Mouse (Mus musculus): ENCODE measurements around the gene 1810009A15Rik. TPM values are rescaled to one million over a fixed set of nuclear protein-coding genes. Genes with fewer than 3 reads are reported as not detected.
"Not testable (repeated sequence)": the region's sequence is repeated elsewhere in the genome, so short reads cannot be mapped to it uniquely, and the experiment has no call there.

1810009A15Rik gene
- polyA plus RNA-seq, 1 experiment from 2014 or later, result 49.9 TPM

DNA sequence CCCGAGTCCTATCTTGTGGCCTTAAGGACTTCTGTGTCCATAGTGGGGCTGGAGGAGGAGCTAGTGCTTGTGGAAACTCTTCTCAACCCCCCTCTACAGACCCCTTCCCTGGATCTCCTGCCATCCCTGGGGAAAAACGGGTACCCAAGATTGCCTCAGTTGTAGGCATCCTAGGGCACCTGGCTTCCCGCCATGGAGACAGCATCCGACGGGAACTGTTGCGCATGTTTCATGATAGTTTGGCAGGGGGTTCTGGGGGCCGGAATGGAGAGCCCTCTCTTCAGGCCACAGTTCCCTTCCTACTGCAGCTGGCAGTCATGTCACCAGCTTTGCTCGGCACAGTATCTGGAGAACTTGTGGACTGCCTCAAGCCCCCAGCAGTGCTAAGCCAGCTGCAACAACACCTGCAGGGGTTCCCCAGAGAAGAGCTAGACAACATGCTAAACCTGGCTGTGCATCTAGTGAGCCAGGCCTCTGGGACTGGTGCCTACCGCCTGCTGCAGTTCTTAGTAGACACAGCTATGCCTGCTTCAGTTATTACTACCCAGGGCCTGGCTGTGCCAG, 6.8 kb downstream of the 1810009A15Rik start:
- Histone ChIP-seq H3K4me2 (ENCODE audit: low read length) (no peak overlapping the region), H3K4me3 (replicated peaks; ENCODE audit: low read length) (no peak overlapping the region), H3K27ac (ENCODE audit: low read length) (no peak overlapping the region), H3K9ac (replicated peaks; ENCODE audit: low read depth, low read length) (no peak overlapping the region), H3K36me3 (ENCODE audit: control insufficient read depth, insufficient read depth) (no peaks in the 10 kb centered on the region), H3K27me3 (replicated peaks; ENCODE audit: control insufficient read depth, insufficient read depth, low read length) (no peaks in the 10 kb centered on the region), H3K9me3 (ENCODE audit: control insufficient read depth, low read length) (no peaks in the 10 kb centered on the region), H3K4me1 (replicated peaks; ENCODE audit: control insufficient read depth, insufficient read depth, low read length) (peaks cover 31% of the 10 kb centered on the region)
- 91% methylated on average over 9 of the region's 9 CpGs for WGBS
- ATAC-seq, result no peak

DNA sequence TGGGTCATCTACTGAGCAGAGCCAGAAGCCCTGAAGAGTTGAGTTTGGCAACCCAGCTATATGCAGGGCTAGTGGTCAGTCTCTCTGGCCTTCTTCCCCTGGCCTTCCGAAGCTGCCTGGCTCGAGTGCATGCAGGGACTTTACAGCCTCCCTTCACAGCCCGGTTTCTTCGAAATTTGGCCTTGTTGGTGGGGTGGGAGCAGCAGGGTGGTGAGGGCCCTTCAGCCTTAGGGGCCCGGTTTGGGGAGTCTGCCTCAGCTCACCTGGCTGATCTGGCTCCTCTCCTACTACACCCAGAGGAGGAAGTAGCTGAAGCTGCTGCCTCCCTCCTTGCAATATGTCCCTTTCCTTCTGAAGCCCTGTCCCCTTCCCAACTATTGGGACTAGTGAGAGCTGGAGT, 7.6 kb downstream of the 1810009A15Rik start:
- not testable (repeated sequence) for H3K27me3 ChIP-seq (replicated peaks; ENCODE audit: control insufficient read depth, insufficient read depth, low read length); H3K4me3 ChIP-seq (replicated peaks; ENCODE audit: low read length); H3K36me3 ChIP-seq (ENCODE audit: control insufficient read depth, insufficient read depth); H3K4me2 ChIP-seq (ENCODE audit: low read length); ATAC-seq; H3K9me3 ChIP-seq (ENCODE audit: control insufficient read depth, low read length); H3K27ac ChIP-seq (ENCODE audit: low read length); H3K9ac ChIP-seq (replicated peaks; ENCODE audit: low read depth, low read length)
- H3K4me1 ChIP-seq (replicated peaks; ENCODE audit: control insufficient read depth, insufficient read depth, low read length), result peaks cover 31% of the 10 kb centered on the region
- WGBS, result 93% methylated on average over 5 of the region's 5 CpGs

DNA sequence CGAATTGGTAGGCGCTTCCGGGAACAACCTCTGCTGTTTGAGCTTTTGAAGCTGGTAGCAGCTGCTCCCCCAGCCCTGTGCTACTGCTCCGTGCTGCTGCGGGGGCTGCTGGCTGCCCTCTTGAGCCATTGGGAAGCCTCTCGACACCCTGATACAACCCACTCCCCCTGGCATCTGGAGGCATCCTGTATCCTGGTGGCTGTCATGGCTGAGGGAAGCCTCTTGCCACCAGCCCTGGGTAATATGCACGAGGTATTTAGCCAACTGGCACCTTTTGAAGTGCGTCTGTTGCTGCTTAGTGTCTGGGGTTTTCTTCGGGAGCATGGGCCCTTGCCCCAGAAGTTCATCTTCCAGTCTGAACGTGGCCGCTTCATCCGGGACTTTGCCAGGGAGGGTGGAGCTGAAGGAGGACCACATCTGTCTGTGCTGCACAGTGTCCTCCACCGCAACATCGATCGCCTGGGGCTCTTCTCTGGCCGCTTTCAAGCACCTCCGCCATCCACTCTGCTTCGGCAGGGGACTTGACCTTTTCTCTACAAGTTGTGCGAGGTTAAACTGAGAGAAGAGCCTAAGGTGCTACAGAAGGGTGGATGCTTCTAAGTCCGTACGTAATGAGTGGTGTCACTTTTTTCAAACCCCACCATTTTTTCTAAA, 8.7 kb downstream of the 1810009A15Rik start:
- not testable (repeated sequence) for H3K36me3 ChIP-seq (ENCODE audit: control insufficient read depth, insufficient read depth); H3K9me3 ChIP-seq (ENCODE audit: control insufficient read depth, low read length); H3K27me3 ChIP-seq (replicated peaks; ENCODE audit: control insufficient read depth, insufficient read depth, low read length)
- H3K4me2 ChIP-seq (ENCODE audit: low read length), result peak overlapping the region; percentile 72
- peak overlapping the region; percentile 98 for H3K4me3 ChIP-seq (replicated peaks; ENCODE audit: low read length)
- H3K4me1 ChIP-seq (replicated peaks; ENCODE audit: control insufficient read depth, insufficient read depth, low read length), result peaks cover 31% of the 10 kb centered on the region
- 26% methylated on average over 21 of the region's 21 CpGs for WGBS
- peak overlapping the region; percentile 96 for H3K9ac ChIP-seq (replicated peaks; ENCODE audit: low read depth, low read length)
- peak overlapping the region; percentile 85 for H3K27ac ChIP-seq (ENCODE audit: low read length)
- peak; percentile 32 for ATAC-seq

DNA sequence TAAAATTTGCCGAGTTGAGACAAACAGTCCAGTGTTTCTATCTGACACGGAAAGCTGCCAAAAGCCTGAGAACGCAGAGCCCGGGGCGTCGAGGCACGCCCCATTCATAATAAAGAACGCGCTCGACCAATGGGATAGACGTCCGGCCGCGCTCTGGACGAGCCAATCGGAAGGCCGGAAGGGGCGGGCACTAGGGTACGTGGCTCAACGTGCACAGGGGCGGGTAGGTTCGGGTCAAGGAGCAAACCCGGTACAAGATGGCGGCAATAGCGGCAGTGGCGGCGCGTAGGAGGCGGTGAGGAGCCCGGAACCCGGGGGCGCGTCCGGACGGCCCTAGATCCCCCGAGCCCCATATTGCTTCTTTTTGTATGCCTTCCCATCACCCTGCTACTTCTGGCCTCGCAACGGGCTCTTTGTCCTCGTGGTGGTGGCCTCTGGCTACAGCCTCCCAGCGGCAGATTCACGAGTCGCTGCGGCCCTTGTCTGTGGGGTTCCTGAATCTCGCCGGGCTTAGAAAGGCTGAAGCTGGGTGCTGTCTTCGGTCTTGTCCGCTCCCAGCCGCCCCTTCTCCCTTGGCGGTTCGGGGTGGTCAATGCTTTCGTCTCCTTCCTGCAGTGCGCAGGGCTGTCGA, 9.3 kb downstream of the 1810009A15Rik start, which contains the start of gene Ganab:
Ganab (plus strand) TSS at position 207 of the 631 bp plus-strand sequence.
- peak within 1 kb of the TSS; percentile 97 for H3K4me2 ChIP-seq (ENCODE audit: low read length)
- H3K9ac ChIP-seq (replicated peaks; ENCODE audit: low read depth, low read length), result peak within 1 kb of the TSS; percentile 96
- under 1% methylated on average over 53 of the region's 53 CpGs for WGBS
- no peaks in the 10 kb centered on the region for H3K27me3 ChIP-seq (replicated peaks; ENCODE audit: control insufficient read depth, insufficient read depth, low read length)
- H3K4me3 ChIP-seq (replicated peaks; ENCODE audit: low read length), result peak within 1 kb of the TSS; percentile 98
- H3K9me3 ChIP-seq (ENCODE audit: control insufficient read depth, low read length), result no peaks in the 10 kb centered on the region
- peaks cover 6% of the 10 kb centered on the region for H3K36me3 ChIP-seq (ENCODE audit: control insufficient read depth, insufficient read depth)
- ATAC-seq, result peak; percentile 98
- peaks cover 31% of the 10 kb centered on the region for H3K4me1 ChIP-seq (replicated peaks; ENCODE audit: control insufficient read depth, insufficient read depth, low read length)
- H3K27ac ChIP-seq (ENCODE audit: low read length), result peak within 1 kb of the TSS; percentile 85

DNA sequence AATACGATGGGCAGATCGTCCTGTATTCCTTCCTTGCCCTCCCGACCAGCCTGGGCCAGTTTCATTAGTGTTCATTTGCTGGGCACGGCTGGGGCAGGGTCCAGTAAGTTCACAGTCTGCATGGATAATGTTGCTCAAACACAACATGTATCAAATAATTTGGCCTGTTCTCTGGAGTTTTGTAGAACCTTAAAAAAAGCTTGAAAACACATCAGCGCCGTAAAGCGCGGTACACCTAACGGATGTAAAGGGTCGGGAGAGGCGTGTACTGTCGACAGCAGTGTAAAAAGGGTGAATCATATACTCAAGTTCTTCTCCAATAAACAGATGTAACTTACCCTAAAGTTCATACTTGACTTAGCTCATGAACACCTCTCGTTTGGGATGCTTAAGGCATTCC, 9.9 kb downstream of the 1810009A15Rik start:
- ATAC-seq, result no peak
- Histone ChIP-seq H3K4me3 (replicated peaks; ENCODE audit: low read length) (peak overlapping the region; percentile 98), H3K27ac (ENCODE audit: low read length) (peak overlapping the region; percentile 76), H3K4me1 (replicated peaks; ENCODE audit: control insufficient read depth, insufficient read depth, low read length) (peaks cover 27% of the 10 kb centered on the region), H3K9me3 (ENCODE audit: control insufficient read depth, low read length) (no peaks in the 10 kb centered on the region), H3K36me3 (ENCODE audit: control insufficient read depth, insufficient read depth) (peaks cover 8% of the 10 kb centered on the region), H3K9ac (replicated peaks; ENCODE audit: low read depth, low read length) (peak overlapping the region; percentile 96), H3K27me3 (replicated peaks; ENCODE audit: control insufficient read depth, insufficient read depth, low read length) (no peaks in the 10 kb centered on the region), H3K4me2 (ENCODE audit: low read length) (peak overlapping the region; percentile 97)
- 11% methylated on average over 13 of the region's 13 CpGs for WGBS

DNA sequence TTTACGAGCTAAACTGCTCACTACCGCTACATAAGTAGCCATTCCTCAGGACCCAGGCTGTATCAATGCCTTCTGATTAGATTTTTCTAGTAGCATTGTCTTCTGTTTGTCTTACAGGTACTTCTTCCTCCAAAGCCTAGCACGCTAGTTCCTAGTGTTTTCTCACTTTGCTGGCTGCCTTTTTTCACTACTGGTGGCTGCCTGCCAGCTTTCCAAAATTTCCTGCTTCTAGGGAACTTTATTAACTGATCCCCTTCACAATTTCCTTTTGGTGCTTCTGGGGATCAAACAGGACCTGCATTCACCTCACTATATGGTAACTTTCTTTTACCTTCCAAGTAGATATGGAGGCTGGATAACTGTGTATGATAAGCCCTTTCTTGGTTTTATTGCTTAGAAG, 10.4 kb downstream of the 1810009A15Rik start:
- H3K27me3 ChIP-seq (replicated peaks; ENCODE audit: control insufficient read depth, insufficient read depth, low read length), result no peaks in the 10 kb centered on the region
- H3K4me2 ChIP-seq (ENCODE audit: low read length), result peak overlapping the region; percentile 97
- H3K9me3 ChIP-seq (ENCODE audit: control insufficient read depth, low read length), result no peaks in the 10 kb centered on the region
- peaks cover 23% of the 10 kb centered on the region for H3K4me1 ChIP-seq (replicated peaks; ENCODE audit: control insufficient read depth, insufficient read depth, low read length)
- 54% methylated on average over 3 of the region's 3 CpGs for WGBS
- ATAC-seq, result no peak
- H3K36me3 ChIP-seq (ENCODE audit: control insufficient read depth, insufficient read depth), result peaks cover 11% of the 10 kb centered on the region
- no peak overlapping the region for H3K27ac ChIP-seq (ENCODE audit: low read length)
- H3K9ac ChIP-seq (replicated peaks; ENCODE audit: low read depth, low read length), result peak overlapping the region; percentile 96; the same call in 1 of the 2 replicates
- H3K4me3 ChIP-seq (replicated peaks; ENCODE audit: low read length), result peak overlapping the region; percentile 98

DNA sequence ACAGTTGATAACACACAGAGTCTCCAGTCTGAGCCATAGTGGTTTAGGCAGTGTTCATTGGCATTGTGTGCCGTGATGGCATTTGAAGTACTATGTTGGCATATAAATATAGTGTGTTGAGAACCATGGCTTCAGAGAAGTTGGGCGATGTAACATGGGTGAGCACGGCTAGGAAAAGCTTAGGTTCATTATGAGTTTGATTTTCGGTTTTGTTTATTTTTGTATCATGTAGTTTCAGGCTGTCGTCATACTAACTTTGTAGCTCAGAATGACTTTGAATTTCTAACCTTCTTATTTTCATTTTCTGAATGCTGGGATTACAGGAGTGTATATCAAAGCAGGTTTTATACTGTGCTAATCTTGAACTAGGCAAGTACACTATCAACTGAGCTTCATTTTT, 14.8 kb downstream of the 1810009A15Rik start:
- no peak for ATAC-seq
- H3K36me3 ChIP-seq (ENCODE audit: control insufficient read depth, insufficient read depth), result peaks cover 45% of the 10 kb centered on the region
- H3K4me1 ChIP-seq (replicated peaks; ENCODE audit: control insufficient read depth, insufficient read depth, low read length), result peaks cover 12% of the 10 kb centered on the region
- WGBS, result 95% methylated on average over 5 of the region's 5 CpGs
- H3K9ac ChIP-seq (replicated peaks; ENCODE audit: low read depth, low read length), result no peak overlapping the region
- no peaks in the 10 kb centered on the region for H3K27me3 ChIP-seq (replicated peaks; ENCODE audit: control insufficient read depth, insufficient read depth, low read length)
- H3K27ac ChIP-seq (ENCODE audit: low read length), result no peak overlapping the region
- H3K9me3 ChIP-seq (ENCODE audit: control insufficient read depth, low read length), result no peaks in the 10 kb centered on the region
- H3K4me3 ChIP-seq (replicated peaks; ENCODE audit: low read length), result no peak overlapping the region
- no peak overlapping the region for H3K4me2 ChIP-seq (ENCODE audit: low read length)

DNA sequence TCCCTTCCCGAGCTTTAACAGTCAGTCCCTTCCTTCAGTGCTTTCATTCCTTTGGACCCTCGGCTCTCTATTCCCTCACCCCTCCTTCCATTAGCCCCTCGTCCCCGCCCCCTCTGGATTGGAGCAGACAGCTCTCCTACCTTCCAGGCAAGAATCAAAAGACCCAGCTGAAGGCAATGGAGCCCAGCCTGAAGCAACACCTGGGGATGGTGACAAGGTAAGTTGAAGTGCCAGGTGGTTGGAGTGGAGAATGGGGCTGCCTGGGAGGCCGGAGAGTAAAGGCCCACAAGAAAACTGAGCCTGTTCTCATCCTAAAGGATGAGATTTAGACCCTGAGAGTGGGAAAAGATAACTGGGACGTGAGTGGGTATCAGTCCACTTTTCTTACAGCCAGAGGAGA, 19.9 kb downstream of the 1810009A15Rik start:
- no peaks in the 10 kb centered on the region for H3K27me3 ChIP-seq (replicated peaks; ENCODE audit: control insufficient read depth, insufficient read depth, low read length)
- peaks cover 78% of the 10 kb centered on the region for H3K36me3 ChIP-seq (ENCODE audit: control insufficient read depth, insufficient read depth)
- no peak overlapping the region for H3K4me2 ChIP-seq (ENCODE audit: low read length)
- H3K4me1 ChIP-seq (replicated peaks; ENCODE audit: control insufficient read depth, insufficient read depth, low read length), result no peaks in the 10 kb centered on the region
- no peak overlapping the region for H3K27ac ChIP-seq (ENCODE audit: low read length)
- H3K4me3 ChIP-seq (replicated peaks; ENCODE audit: low read length), result no peak overlapping the region
- no peak overlapping the region for H3K9ac ChIP-seq (replicated peaks; ENCODE audit: low read depth, low read length)
- no peak for ATAC-seq
- no peaks in the 10 kb centered on the region for H3K9me3 ChIP-seq (ENCODE audit: control insufficient read depth, low read length)
- WGBS, result 86% methylated on average over 6 of the region's 6 CpGs

DNA sequence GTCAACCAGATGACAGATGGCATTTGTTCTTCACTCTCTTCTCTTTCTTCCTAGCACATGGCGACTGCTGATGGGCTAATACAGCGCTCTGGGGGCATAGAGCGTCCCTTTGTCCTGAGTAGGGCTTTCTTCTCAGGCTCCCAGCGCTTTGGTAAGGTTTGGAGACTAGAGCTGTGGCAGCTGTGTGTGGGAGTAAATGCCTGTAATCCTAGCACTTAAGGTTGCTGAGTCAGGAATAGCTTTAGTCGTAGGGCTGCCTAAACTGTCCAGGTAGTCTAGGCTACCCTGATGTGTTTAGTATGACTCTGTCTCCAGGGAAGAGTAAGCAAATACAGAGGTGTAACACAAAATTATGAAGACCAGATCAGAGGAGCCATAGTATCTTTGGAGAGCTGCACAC, 23.2 kb downstream of the 1810009A15Rik start:
- H3K9ac ChIP-seq (replicated peaks; ENCODE audit: low read depth, low read length), result no peak overlapping the region
- H3K4me3 ChIP-seq (replicated peaks; ENCODE audit: low read length), result no peak overlapping the region
- no peaks in the 10 kb centered on the region for H3K9me3 ChIP-seq (ENCODE audit: control insufficient read depth, low read length)
- no peak overlapping the region for H3K4me2 ChIP-seq (ENCODE audit: low read length)
- no peaks in the 10 kb centered on the region for H3K27me3 ChIP-seq (replicated peaks; ENCODE audit: control insufficient read depth, insufficient read depth, low read length)
- no peaks in the 10 kb centered on the region for H3K4me1 ChIP-seq (replicated peaks; ENCODE audit: control insufficient read depth, insufficient read depth, low read length)
- H3K27ac ChIP-seq (ENCODE audit: low read length), result no peak overlapping the region
- ATAC-seq, result no peak
- 96% methylated on average over 5 of the region's 5 CpGs for WGBS
- peaks cover 84% of the 10 kb centered on the region for H3K36me3 ChIP-seq (ENCODE audit: control insufficient read depth, insufficient read depth)
